Mouse (Mus musculus) liver, adult 2 months (tissue): ENCODE results near the gene Atp5j.

ENCODE experiments used
- CTCF ChIP-seq: fragments of 200-500 bp; IDR thresholded peaks from 2 replicates; pipeline ENCODE4 v1.5.1; 2011; ENCODE audit warnings: low read depth, low read length, control low read depth
- POLR2A ChIP-seq: fragments of 200-500 bp; IDR thresholded peaks from 2 replicates; pipeline ENCODE4 v1.6.1; 2011; ENCODE audit warnings: low read length, control low read depth; ENCODE audit not compliant: insufficient read depth; ENCODE audit errors: extremely low read depth

DNA sequence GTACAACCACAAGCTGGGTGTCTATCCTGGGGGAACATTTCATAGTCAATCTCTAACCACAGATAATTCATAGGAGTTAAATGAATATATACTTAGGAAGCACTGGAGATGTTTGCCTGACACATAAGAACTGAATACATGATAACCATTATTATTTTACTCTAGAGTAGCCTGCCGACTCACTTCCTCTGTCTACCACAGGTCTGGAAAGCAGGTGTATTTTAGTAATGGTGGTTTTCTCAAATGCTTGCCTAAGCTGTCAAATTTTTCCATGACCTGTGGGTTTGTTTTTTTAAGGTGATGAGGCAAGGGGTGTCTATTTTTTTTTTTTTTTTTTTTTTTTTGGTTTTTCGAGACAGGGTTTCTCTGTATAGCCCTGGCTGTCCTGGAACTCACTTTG, 35.4 kb downstream of the Atp5j start:
- TF ChIP-seq CTCF (no peak), POLR2A (no peak)
